Mouse (Mus musculus) liver, adult (tissue): Measurements from ENCODE around the gene Txndc8.

Experiments
- GATA4 ChIP-seq: IDR thresholded peaks from 2 replicates; pipeline ENCODE4 v1.6.1; 2014; ENCODE audit warnings: mild to moderate bottlenecking, low read length; ENCODE audit not compliant: insufficient replicate concordance

Gene Txndc8

GRCm38 (mm10) chr4:57937292-57937691 is 71.6 kb downstream of the Txndc8 start:
- TF ChIP-seq GATA4 = no peak

GRCm38 (mm10) chr4:57934181-57934580 is 74.7 kb downstream of the Txndc8 start:
- no peak for TF ChIP-seq GATA4
